ENCODE assay signal across 9 mouse cellular contexts in the genomic region with DNA sequence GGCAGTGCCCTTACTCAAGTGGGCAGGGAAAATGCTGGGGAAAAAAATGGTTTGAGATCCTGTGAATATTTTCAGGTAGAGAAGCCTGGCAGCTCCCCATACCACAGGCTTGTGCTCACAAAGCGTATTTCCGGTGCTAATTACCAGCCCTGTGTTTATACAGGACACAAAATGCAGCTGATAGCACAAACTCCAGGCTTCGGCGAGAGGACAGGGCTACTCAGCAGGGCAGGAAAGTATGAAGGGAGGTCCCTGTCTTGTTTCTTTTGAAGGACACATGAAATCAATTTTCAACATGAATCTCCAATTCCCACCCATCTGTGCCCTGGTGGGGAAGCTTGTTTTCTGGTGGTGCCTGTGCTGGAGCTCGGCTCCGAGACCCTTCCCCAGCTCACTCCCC.
DNase-seq lines count a peak whose midpoint lies in the region; ATAC-seq lines count a peak whose summit lies in the region.
"Had no signal": no experiment of that assay in that cellular context is flagged by ENCODE, and none has a peak within 500 bp of the region (broad histone marks: within the 10 kb centered on the region; RNA-seq: fewer than 3 reads in every experiment).

No protein-coding gene starts in this region.

- 21% methylated on average over 6 of the region's 6 CpGs for WGBS in kidney, embryonic 14.5 days
- 27% methylated on average over 6 of the region's 6 CpGs for WGBS in embryonic facial prominence, embryonic 11.5 days
- WGBS in limb, embryonic 15.5 days = 37% methylated on average over 6 of the region's 6 CpGs

- no peak overlapping the region for H3K9ac ChIP-seq in kidney, embryonic 14.5 days (ENCODE audit: low read depth, low read length)
- H3K9ac ChIP-seq in embryonic facial prominence, embryonic 11.5 days (replicated peaks; ENCODE audit: low read length) = no peak overlapping the region
- no peak overlapping the region for H3K9ac ChIP-seq in limb, embryonic 15.5 days

- H3K4me1 ChIP-seq in kidney, embryonic 14.5 days (ENCODE audit: control insufficient read depth, insufficient read depth, low read length) = peaks cover 77% of the 10 kb centered on the region
- H3K4me1 ChIP-seq in embryonic facial prominence, embryonic 11.5 days (ENCODE audit: control insufficient read depth, insufficient read depth, low read length) = peaks cover 41% of the 10 kb centered on the region
- H3K4me1 ChIP-seq in limb, embryonic 15.5 days = peaks cover 91% of the 10 kb centered on the region

- ATAC-seq in CD4-positive, CD25-positive, alpha-beta regulatory T cell, adult 4 months = no peak
- no peak for ATAC-seq in kidney, embryonic 14.5 days (ENCODE audit: low FRiP score, low TSS enrichment)
- no peak for ATAC-seq in embryonic facial prominence, embryonic 11.5 days (replicated peaks; ENCODE audit: insufficient number of reproducible peaks, low FRiP score, low TSS enrichment, low read depth)
- no peak for ATAC-seq in limb, embryonic 15.5 days (ENCODE audit: insufficient number of reproducible peaks, low FRiP score, low TSS enrichment, low read depth)

- H3K27me3 ChIP-seq in kidney, embryonic 14.5 days (ENCODE audit: control insufficient read depth, insufficient read depth, low read length) = no peaks in the 10 kb centered on the region
- no peaks in the 10 kb centered on the region for H3K27me3 ChIP-seq in embryonic facial prominence, embryonic 11.5 days (ENCODE audit: control insufficient read depth, insufficient read depth, low read length)
- H3K27me3 ChIP-seq in limb, embryonic 15.5 days = no peaks in the 10 kb centered on the region

- peak overlapping the region; percentile 92 for H3K27ac ChIP-seq in kidney, embryonic 14.5 days (ENCODE audit: low read depth, low read length)
- peak overlapping the region; percentile 84 for H3K27ac ChIP-seq in embryonic facial prominence, embryonic 11.5 days (replicated peaks; ENCODE audit: low read depth, low read length)
- H3K27ac ChIP-seq in limb, embryonic 15.5 days = peak overlapping the region; percentile 77

- no peak overlapping the region for H3K4me3 ChIP-seq in kidney, embryonic 14.5 days (ENCODE audit: low read length)
- H3K4me3 ChIP-seq in embryonic facial prominence, embryonic 11.5 days (ENCODE audit: low read depth, low read length) = no peak overlapping the region
- H3K4me3 ChIP-seq in limb, embryonic 15.5 days = no peak overlapping the region

- DNase-seq in CD4-positive, CD25-positive, alpha-beta regulatory T cell, adult 2 months (ENCODE audit: low read depth, low spot score) = peak; percentile 22
- DNase-seq in kidney, adult 8-10 months = no peak
- DNase-seq in embryonic facial prominence, embryonic 11.5 days (ENCODE audit: low spot score) = peak; percentile 61
- no peak for DNase-seq in layer of hippocampus, adult 18-20 months (ENCODE audit: low spot score in 2 of 2)
- DNase-seq in cerebellum, adult 8-10 months = no peak
- DNase-seq: kidney, adult 2 months had no signal

- H3K4me2 ChIP-seq in kidney, embryonic 14.5 days (replicated peaks; ENCODE audit: low read depth, low read length) = no peak overlapping the region
- H3K4me2 ChIP-seq in embryonic facial prominence, embryonic 11.5 days (ENCODE audit: low read depth, low read length) = no peak overlapping the region
- no peak overlapping the region for H3K4me2 ChIP-seq in limb, embryonic 15.5 days

- H3K9me3 ChIP-seq in kidney, embryonic 14.5 days (ENCODE audit: control insufficient read depth, low read length) = no peaks in the 10 kb centered on the region
- H3K9me3 ChIP-seq in embryonic facial prominence, embryonic 11.5 days (replicated peaks; ENCODE audit: control insufficient read depth, low read length) = no peaks in the 10 kb centered on the region
- no peaks in the 10 kb centered on the region for H3K9me3 ChIP-seq in limb, embryonic 15.5 days

- no peaks in the 10 kb centered on the region for H3K36me3 ChIP-seq in kidney, embryonic 14.5 days (ENCODE audit: control insufficient read depth, insufficient read depth, low read length)
- H3K36me3 ChIP-seq in embryonic facial prominence, embryonic 11.5 days (replicated peaks; ENCODE audit: control insufficient read depth, insufficient read depth, low read depth, low read length) = no peaks in the 10 kb centered on the region
- no peaks in the 10 kb centered on the region for H3K36me3 ChIP-seq in limb, embryonic 15.5 days

Comparison
In these comparisons a context has a peak if more than half of its experiments do, and no peak if none do; other contexts are left out.
1. DNase-seq: peak in CD4-positive, CD25-positive, alpha-beta regulatory T cell, adult 2 months (single experiment) and embryonic facial prominence, embryonic 11.5 days (single experiment); none in kidney, adult 8-10 months (0 of 2), layer of hippocampus, adult 18-20 months (0 of 2) and cerebellum, adult 8-10 months (single experiment).
2. Peak in every context shown above with its lines, with median percentiles within 50 percentile points of each other: H3K27ac ChIP-seq.